Mouse (Mus musculus) mature B cell (primary cell): Measurements from ENCODE around the gene Olfr149.
"Not testable (repeated sequence)": the region's sequence is repeated elsewhere in the genome, so short reads cannot be mapped to it uniquely, and the experiment has no call there.

Source experiments
- in situ Hi-C: fragments of 300-500 bp; cut with MboI; formaldehyde crosslinking; loops from 2 replicates; pipeline ENCODE4 v1.14.3; 2019

Olfr149 gene

DNA sequence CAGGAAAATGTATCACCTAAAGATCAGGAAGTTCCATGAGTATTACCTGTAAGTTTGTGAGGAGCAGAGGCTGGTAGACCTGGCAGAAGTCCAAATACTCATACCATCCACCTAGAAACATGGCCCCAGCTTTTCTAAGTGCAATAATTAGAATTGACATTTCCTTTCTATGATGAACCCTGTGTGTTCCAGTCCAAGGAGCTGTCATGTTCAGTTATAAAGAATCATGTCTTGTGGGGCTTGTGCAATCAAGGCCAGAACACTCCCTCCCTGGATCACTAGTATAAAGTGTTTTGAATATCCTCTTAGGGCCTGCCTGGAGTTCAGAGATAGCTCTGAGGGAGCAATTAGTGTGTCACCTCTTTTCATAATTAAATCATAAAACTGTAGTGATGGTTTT, at the start of gene Olfr149:
TSS of gene Olfr149 (minus strand) at position 101 of the 400 bp plus-strand sequence.
- in situ Hi-C loops: no loop called here

DNA sequence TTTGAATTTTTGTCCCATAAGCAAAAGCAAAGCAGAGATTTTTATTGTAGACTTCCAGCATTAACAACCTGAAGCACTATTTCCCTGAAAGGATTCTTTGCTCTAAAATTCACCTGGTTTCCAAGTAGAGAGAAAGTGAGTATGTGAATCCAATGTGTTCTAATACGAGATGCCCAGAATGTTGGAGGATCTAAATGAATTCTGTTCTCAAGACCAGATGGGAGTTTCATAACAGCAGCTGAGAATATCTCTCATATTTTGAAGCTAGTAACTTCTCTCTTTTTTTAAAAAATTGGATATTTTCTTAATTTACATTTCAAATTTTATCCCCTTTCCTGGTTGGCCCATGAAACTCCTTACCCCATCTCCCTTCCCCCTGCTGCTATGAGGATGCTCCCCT, 39.5 kb upstream of the Olfr149 start:
- in situ Hi-C loops: no loop called here

DNA sequence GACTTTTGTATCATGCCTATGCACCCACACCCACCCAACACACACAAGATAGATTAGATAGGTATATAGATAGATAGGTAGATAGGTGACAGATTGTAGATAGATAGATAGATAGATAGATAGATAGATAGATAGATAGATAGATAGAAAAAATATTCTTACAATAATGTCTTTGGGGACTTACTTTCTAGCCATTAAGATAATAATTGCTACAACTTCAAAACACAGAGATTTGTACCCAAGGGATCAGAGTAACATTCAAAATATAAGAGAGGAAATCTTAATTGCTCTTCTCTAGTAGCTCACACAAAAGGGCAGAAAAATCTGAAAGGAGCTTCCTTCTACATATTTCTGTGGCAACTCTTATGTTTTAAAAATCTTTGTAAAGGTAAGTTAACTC, 39.0 kb upstream of the Olfr149 start, which contains the start of gene Olfr967:
TSS of gene Olfr967 (plus strand) at position 301 of the 400 bp plus-strand sequence.
- in situ Hi-C loops: no loop called here

DNA sequence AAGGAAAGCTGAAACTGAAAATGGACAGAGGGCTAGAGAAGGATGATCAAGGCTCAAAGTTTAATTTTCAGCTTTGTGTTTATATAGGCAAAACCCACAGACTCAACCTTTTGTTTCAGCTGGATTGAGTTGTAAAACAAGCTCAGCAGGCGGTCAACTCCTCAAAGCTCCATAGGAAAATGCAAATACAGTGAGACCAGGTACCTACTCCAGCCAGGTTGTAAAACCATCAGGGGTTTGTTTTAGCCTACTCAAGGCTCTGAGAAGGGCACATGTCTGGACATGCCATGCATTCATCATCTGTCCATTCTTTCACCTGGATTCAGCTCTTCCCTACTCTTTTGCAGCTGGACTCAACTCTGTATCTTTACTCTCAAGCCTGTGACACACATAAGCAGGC, 33.8 kb upstream of the Olfr149 start:
- in situ Hi-C loops: no loop called here

DNA sequence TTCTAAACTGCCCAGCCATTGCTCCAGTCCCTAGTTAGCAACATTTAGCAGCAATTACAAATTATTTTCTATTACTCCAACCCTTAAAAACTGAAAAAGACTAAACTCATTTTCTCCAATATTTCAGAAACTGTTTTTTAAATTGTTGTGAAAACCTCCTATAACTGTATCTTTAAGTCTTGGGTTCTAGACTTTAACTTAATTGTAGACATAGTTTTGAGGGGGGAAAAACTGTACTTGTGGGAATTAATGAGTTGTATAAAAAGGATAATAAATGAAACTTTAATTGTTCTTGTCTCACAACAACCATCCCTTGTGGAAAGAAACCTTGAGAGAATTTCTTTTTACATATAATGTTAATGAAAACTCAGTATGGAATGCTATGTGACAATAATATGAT, 23.8 kb upstream of the Olfr149 start, which contains the start of gene Olfr150:
TSS of gene Olfr150 (plus strand) at position 301 of the 400 bp plus-strand sequence.
- in situ Hi-C loops: no loop called here

DNA sequence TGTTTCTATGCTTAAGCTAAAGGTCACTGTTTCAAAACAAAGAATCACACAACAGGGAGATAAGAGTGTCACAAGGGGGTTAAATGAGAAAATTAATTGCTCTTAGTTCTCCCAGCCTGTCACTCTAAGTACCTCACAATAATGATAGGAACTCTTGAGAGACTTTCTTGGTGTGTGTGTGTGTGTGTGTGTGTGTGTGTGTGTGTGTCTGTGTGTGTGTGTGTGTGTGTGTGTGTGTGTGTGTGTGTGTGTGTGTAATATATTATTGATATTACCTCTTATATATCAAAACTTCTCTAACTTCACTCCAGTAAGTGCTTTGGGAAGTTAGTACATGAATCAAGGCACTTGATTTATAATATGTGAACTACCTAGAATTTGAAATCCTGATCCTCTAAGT, 4.1 kb upstream of the Olfr149 start, which contains the start of gene Olfr965:
TSS of gene Olfr965 (plus strand) at position 301 of the 400 bp plus-strand sequence.
- in situ Hi-C loops: no loop called here

DNA sequence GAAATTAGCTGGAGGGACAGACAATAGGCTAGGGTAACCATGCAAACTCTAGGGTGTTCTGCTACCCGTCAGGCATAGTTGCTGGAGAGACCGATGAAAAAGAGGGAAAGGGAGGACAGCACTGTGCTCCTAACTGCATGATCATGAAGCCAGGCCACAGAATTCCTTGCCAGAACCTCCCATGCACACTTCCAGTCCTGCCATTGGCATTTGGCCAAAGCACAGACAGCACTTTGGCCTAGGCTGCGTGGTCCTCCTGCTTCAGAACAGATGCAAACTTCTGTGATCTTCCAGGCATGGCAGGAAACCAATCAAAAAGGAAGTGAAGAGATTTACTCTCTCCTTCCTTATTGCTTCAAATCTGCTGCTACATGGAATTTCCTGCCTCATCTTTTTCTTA, 2.0 kb upstream of the Olfr149 start:
- in situ Hi-C loops: no loop called here

DNA sequence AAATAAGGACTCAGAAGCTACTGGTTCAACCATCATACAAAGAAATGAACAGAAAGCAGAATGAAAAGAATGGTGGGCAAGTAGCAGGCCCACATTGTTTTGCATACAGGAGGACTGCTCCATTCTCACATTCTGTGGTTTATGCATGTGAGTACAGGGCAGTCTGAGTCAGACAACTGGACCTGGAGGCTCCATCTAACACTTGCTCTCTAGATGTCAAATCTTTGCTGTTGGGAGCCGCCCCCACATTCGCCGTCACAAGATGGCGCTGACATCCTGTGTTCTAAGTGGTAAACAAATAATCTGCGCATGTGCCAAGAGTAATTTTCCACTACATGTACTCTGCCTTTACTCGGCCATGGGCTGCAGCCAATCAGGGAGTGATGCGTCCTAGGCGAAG, 5.8 kb downstream of the Olfr149 start:
- in situ Hi-C loops: not testable (repeated sequence)

DNA sequence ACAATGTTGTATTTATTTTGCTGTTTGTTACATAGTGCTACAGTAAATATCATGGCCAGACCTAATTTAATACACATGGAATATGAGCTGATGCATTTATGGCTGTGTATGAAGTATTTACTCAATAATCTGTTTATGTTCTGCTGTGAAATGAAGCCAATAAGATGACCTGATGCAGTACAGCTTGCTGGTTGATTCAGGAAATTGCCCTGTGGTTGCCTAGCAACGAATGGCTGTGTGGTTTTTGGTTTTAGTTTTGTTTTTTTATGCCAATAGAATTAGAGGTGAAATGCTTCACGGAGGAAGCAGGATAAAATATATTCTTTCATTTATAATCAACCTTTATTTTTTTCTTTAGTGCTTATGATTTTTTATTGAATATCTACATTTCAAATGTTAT, 27.6 kb downstream of the Olfr149 start:
- in situ Hi-C loops: no loop called here

DNA sequence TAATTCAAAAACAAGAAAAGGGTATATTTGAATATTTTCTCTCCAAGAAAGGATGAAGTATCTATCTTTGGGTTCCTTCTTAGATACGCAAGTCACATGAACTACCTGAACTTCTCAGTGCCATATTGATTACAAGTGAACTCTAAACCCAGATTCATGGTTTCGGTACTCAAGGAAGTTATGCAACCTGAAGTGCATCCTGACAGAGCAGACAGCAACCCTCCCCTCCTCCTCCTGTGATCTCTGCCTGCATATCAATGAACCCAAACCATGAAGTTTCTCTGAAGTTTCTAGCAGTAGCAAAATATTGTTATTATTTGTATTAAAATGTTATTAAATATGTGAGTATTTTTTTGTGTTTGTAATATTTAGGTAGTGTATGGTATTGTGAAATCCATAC, 28.4 kb downstream of the Olfr149 start:
- in situ Hi-C loops: no loop called here

DNA sequence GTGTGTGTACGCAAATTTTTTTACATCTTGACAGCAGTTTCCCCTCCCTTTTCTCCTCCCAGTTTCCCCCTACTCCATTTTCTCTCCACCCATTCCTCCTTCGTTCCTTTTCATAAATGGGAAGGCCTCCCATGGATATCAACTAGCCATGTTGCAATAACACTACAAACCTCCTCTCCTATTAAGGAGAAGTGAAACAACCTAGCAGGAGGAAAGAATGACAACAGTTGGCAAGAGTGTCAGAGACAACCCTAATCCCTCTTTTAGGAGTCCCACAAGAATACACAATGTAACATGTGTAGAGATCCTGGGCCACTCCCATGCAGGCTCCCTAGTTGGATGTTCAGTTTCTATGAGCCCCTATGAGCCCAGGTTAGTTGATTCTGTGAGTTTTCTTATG, 32.1 kb downstream of the Olfr149 start:
- in situ Hi-C loops: no loop called here

DNA sequence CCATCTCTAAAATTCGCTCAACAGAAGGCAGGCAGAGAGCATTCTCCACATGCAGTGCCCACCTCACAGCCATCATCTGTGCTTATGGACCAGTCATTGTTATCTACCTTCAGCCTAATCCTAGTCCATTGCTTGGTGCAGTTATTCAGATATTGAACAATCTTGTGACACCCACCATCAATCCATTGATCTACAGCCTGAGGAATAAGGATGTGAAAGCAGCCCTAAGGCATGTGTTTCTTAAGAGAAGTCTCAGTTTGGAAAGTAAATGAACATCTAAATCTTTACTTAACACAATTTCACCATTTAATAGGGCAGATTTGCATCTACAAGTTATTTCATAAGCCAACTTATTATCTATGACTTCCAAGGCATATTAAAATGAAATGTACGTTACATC, 37.2 kb downstream of the Olfr149 start:
- in situ Hi-C loops: no loop called here

DNA sequence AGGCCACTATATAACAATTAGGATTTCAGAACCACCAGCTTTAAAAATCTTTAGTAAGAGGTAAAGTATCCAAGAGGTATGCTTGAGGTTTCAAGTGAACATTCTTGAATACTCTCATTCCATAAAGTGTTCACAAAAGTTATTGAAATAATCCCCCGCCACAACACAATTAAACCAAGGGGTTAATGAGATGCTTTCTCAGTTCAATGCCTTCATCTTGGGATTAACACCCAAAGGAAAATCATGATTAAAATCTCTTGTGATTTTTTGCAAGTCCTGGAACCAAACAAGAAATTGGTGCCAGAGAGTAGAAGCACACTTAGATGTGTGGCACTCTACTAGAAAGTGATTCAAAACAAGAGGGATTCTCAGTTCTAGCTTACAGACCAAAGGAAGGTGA, 40.0 kb downstream of the Olfr149 start, which contains the start of gene Olfr963:
TSS of gene Olfr963 (plus strand) at position 301 of the 400 bp plus-strand sequence.
- in situ Hi-C loops: no loop called here

DNA sequence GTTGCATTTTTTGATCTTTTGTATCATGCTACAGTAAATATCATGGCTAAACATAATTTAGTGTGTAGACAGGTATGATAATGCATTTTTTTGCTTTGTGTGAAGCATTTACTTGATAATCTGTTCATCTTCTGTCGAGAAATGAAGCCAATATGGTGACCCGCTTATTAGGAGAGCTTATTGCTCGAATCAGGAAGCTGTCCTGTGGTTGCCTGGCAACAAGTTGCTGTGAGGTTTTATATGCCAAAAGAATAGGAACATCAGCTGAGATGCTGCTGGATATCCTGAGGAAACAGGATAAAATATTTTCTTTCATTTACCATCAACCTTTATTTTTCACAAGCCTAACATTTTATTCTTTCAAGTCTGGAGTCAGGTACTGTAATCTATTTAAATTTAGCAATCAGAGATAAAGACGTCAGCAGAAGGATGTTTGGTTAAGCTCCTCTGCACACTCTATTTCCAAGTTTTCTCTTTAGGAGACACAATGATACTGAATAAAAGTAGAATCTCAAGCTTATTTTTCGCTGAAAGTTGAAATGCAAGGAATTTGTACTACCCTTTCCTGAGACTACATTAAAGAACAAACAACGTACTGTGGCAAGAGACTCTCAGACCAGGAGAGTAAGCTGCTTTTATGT, 52.0 kb downstream of the Olfr149 start:
- in situ Hi-C loops: no loop called here
